Mouse (Mus musculus) cerebellum, adult 8-10 months (tissue): ENCODE results near the gene Ppp1r14a.

Experiments
- DNase-seq: peaks from one replicate; pipeline ENCODE4 v3.0.0; 2022

Ppp1r14a gene

DNA sequence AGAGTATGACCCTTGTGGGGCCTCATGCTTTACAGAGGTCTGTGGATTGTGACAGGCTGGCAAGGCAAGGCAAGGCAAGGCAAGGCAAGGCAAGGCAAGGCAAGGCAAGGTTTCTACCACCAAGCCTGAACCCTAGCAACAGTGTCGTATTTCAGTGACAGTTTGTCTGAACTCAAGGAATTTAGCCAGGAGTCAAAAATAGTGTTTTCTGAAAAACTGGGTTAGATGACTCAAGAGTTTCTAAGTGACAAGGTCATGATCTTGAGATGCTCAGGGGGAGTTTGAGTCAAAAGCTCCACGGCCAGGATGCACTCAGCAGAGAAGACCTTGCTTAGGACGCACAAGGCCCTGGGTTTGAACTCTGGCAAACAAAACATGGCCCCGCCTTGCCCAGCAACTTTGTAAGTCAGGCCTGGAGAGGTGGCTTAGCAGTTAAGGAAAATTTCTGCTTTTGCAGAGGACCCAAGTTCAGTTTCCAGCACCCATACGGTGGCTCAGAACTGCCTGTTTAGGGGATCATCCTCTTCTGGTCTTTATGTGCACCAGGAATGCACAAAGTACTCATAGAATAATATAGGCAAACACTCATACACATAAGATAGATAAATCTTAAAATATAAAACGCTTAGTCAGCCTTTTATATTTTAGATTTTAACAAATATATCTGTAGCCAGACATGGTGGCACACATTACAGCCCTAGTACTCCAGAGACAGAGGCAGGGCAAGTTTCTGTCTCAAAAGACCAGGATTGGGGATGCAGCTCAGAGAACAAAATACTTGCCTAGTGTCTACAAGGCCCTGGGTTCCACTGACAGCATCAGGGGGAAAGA lies 46.9 kb downstream of the Ppp1r14a start:
- no peak for DNase-seq

DNA sequence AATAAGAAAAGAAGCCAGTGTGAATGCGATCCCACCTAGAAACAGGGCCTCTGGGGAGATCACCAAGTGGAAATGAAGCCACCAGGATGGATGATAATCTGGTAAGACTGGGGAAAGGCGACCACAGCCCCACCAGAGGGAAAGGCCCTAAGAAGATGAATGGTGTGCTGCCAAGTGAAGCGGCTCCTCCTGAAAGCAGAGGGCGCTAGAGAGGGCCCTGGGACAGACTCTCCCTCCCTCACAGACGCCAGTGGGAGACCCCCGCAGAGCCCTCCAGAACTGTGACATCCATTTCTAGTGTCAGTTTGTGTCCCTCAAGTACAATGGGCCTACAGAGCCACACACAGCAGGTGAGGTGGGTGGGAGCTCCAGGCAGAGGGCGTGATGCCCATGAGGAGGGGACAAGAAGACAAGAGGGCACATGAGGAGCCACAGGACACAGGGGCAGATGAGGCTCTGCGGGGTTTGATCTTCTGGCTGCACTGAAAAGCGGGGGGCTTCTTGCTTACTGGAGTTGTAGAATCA lies 47.7 kb downstream of the Ppp1r14a start:
- DNase-seq = no peak

DNA sequence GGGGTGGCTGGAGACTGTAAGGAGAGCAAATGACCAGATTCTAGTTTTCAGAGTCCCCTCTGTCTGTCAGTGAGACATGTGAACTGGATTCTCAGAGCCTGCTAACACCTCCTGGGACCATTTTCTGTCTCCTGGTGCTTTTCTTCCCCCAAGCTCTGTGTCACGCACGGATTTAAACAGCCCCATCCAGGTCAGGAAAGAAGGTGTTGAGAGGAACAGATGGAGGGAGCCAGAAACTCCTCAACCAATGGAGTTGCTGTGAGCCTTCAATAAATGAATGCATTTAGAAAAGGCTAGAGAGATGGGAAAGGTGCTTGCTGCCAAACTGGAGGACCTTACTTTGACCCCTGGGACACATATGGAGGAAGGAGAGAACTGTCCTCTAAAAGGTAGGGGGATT lies 48.7 kb downstream of the Ppp1r14a start:
- no peak for DNase-seq

DNA sequence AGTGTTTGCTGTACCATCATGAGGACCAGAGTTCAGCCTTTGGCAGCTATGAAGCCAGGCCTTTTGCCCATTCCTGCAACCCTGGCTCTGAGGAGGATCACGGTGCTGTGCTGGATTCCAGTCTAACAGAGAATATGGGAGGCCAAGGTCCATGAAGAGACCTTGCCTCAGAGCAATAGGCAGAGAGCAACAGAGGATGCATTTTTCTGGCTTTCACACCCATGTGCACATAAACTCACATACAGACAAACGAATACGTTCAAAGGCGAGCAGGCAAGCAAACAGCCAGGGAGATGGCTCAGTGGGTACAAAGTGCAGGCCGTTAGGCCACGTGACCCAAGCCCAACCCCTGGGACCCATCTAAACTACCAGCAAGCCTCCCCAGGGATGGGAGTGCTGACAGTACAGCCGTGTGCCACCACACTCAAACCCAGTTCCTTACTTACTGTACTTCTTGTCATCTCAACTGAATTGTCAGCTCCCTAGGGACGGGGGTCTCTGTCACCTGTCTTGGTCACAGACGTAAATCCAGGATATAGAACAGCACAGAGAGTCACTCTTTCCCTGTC lies 49.3 kb downstream of the Ppp1r14a start:
- DNase-seq = no peak

DNA sequence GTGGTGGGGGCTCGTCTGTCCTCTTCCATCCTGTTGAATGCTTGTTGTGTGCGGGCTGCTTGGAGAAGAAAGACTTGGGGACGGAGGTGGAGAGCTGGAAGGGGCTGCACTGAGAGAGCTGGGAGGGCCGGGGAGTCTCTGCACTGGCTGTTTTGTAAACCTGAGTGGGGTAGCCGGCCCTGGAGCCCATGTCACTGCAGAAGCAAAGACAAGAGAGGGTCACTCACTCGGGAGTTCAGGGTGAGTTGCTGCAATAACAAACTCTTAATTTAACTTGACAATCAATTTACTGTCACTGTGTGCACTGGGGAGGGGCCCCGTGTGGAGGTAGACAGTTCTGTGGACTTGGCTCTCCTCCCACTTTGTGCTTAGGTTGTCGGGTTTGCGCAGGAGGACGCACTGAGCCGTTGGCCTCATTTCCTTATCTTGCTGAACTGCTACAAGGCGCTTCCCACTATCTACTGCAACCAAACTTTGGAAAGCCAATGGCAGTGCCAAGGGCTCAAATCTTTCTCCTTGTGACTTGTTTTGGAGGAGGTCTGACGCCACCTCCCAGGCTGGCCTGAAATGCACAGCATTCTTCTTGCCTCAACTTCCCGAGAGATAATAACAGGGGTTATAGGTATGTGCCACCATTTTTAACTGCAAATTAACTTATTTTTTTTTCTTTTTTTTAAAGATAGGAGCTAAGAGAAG lies 50.0 kb downstream of the Ppp1r14a start:
- DNase-seq = no peak

DNA sequence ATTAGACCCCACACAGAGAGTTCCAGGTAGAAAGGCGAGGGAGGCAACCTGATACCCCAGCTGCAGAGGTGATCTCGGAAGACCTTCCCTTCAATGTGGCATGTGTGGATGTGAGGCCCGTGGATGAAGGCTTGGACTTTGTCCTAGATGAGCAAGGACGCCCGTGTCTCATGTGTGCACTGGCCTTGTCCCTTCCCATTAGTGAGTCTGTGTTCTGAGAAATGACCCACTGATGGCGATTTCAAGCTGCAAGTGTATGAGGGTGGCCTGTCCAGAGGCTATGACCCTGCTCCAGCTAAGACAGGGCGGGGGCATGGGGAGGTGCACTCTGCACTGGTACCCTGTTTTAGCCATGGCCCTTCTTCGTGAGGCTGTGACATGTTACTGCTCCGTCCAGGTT lies 51.1 kb downstream of the Ppp1r14a start:
- no peak for DNase-seq

DNA sequence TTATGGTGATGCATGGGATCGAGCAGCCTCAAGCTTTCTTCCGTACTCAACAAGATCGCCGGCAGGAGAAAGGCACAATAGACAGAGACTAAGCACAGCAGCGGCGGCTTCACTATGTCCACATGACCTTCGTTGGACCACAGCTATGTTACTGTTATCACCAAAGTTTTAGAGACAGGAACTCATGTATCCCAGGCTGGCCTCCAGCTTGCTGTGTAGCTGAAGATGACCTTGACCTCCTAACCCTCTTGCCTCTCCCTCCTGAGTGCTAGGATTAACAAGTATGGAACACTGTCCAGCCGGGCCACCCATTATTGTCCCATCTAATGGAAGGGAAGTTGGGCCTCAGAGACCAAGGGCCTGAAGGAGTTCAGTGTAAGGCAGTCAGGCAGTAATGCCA lies 51.7 kb downstream of the Ppp1r14a start:
- no peak for DNase-seq

DNA sequence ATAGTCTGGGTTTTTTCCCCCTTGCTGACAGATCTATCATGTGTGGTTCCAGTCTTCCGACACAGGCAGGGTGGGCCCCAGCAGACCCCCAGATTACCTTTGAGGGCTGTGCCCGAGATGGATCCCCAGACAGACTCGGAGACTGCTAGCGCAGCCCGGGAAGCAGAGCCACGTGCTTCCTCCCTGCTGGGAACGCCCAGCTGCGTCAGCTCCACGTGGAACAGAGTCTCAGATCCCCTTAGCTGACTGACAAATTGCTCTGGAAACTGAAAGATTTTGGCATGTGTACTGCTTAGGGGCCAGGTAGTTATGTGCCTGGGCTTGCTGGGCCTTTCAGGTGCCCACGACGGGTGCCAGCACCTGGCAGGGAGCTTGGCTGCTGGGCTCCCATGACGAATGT lies 52.6 kb downstream of the Ppp1r14a start:
- DNase-seq = no peak

DNA sequence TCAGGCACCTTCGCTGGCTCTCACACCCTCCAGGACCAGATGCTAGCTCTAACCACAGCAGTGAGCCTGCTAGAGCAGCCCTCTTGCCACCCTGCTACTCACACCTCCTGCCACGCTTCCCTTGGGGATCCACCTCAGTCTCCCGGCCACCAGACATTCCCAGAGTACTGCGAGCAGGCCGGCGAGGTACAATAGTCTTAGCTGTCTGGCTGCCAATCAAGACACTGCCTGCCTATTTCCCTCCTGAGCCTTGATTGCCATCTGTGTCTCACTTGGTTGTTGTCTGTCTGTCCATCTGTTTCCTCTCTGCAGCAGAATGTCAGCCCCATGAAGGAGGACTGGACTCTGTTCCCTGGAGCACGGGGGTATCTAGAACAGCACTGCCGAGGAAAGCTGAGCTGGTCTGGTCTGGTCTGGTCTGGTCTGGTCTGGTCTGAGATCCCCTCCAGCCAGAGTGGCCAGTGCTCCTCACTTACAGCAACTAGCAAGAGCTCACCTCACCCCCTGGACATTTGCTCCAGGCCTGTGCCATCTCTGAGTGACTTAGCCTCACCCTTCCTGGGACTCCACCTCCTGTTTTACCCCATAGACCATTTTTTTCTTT lies 53.5 kb downstream of the Ppp1r14a start:
- DNase-seq = peak; percentile 44
